Mouse (Mus musculus) lung, adult 2 months (tissue): Measurements from ENCODE around the gene Dpm3.

Experiments
- CTCF ChIP-seq: fragments of 200-500 bp; IDR thresholded peaks from 2 replicates; pipeline ENCODE4 v1.5.1; 2011; ENCODE audit warnings: mild to moderate bottlenecking, low read length, control low read depth; ENCODE audit not compliant: insufficient read depth
- POLR2A ChIP-seq: fragments of 200-500 bp; IDR thresholded peaks from 2 replicates; pipeline ENCODE4 v1.6.1; 2011; ENCODE audit warnings: low read depth, mild to moderate bottlenecking, control low read depth, low read length, borderline replicate concordance; ENCODE audit errors: extremely low read depth

GRCm38 (mm10) chr3:89296761-89297396 is 37.7 kb downstream of the Dpm3 start:
- TF ChIP-seq POLR2A, result no peak
- TF ChIP-seq CTCF, result no peak
